Mouse (Mus musculus): ENCODE measurements around the gene Sh3d21. TPM values are rescaled to one million over a fixed set of nuclear protein-coding genes. Genes with fewer than 3 reads are reported as not detected.

Gene Sh3d21
- polyA plus RNA-seq, 1 experiment from 2014 or later = 8.4 TPM

- TF ChIP-seq EP300 (optimal IDR thresholded peaks at IDR 0.05) (no peak), CTCF (IDR thresholded peaks at IDR 0.05; ENCODE audit: low read depth) (peak; percentile 63)
- H3K4me1 ChIP-seq (replicated peaks; ENCODE audit: control insufficient read depth, insufficient read depth) = no peaks in the 10 kb centered on the region
- H3K9me3 ChIP-seq (ENCODE audit: control insufficient read depth, low read length) = no peaks in the 10 kb centered on the region
- DNase-seq (ENCODE audit: low spot score) = peak; percentile 67
- no peak overlapping the region for H3K27ac ChIP-seq (replicated peaks)
- 90% methylated on average over 6 of the region's 6 CpGs for WGBS
- H3K4me3 ChIP-seq (ENCODE audit: low read depth, low read length) = no peak overlapping the region
- no peaks in the 10 kb centered on the region for H3K36me3 ChIP-seq (ENCODE audit: control insufficient read depth, insufficient read depth, low read length)
- H3K4me2 ChIP-seq (replicated peaks; ENCODE audit: low read depth) = no peak overlapping the region
- no peak overlapping the region for H3K9ac ChIP-seq (ENCODE audit: low read length)
- no peaks in the 10 kb centered on the region for H3K27me3 ChIP-seq (ENCODE audit: control insufficient read depth, insufficient read depth, low read length)
- peak; percentile 12; the same call in 1 of the 2 replicates for ATAC-seq (ENCODE audit: low FRiP score, low TSS enrichment)
Observed at GRCm38 (mm10) chr4:126157562-126157961, 5.7 kb downstream of the Sh3d21 start.

- Histone ChIP-seq H3K27ac (replicated peaks) (no peak overlapping the region), H3K27me3 (ENCODE audit: control insufficient read depth, insufficient read depth, low read length) (no peaks in the 10 kb centered on the region), H3K9ac (ENCODE audit: low read length) (no peak overlapping the region), H3K4me1 (replicated peaks; ENCODE audit: control insufficient read depth, insufficient read depth) (no peaks in the 10 kb centered on the region), H3K4me2 (replicated peaks; ENCODE audit: low read depth) (no peak overlapping the region), H3K36me3 (ENCODE audit: control insufficient read depth, insufficient read depth, low read length) (peaks cover 3% of the 10 kb centered on the region; the same call in 1 of the 2 replicates), H3K4me3 (ENCODE audit: low read depth, low read length) (no peak overlapping the region), H3K9me3 (ENCODE audit: control insufficient read depth, low read length) (no peaks in the 10 kb centered on the region)
- DNase-seq (ENCODE audit: low spot score) = no peak
- 61% methylated on average over 5 of the region's 5 CpGs for WGBS
- ATAC-seq (ENCODE audit: low FRiP score, low TSS enrichment) = no peak
- TF ChIP-seq CTCF (IDR thresholded peaks at IDR 0.05; ENCODE audit: low read depth) = peak; percentile 77
- no peak for TF ChIP-seq EP300 (optimal IDR thresholded peaks at IDR 0.05)
Observed at GRCm38 (mm10) chr4:126156617-126157016, 6.7 kb downstream of the Sh3d21 start.

GRCm38 (mm10) chr4:126155869-126156268 is 7.4 kb downstream of the Sh3d21 start:
- H3K4me2 ChIP-seq (replicated peaks; ENCODE audit: low read depth) = no peak overlapping the region
- H3K27me3 ChIP-seq (ENCODE audit: control insufficient read depth, insufficient read depth, low read length) = no peaks in the 10 kb centered on the region
- no peaks in the 10 kb centered on the region for H3K9me3 ChIP-seq (ENCODE audit: control insufficient read depth, low read length)
- no peaks in the 10 kb centered on the region for H3K4me1 ChIP-seq (replicated peaks; ENCODE audit: control insufficient read depth, insufficient read depth)
- H3K27ac ChIP-seq (replicated peaks) = peak overlapping the region; percentile 70
- TF ChIP-seq CTCF (IDR thresholded peaks at IDR 0.05; ENCODE audit: low read depth) (no peak), EP300 (optimal IDR thresholded peaks at IDR 0.05) (no peak)
- 19% methylated on average over 2 of the region's 2 CpGs for WGBS
- no peak overlapping the region for H3K9ac ChIP-seq (ENCODE audit: low read length)
- peaks cover 3% of the 10 kb centered on the region; the same call in 1 of the 2 replicates for H3K36me3 ChIP-seq (ENCODE audit: control insufficient read depth, insufficient read depth, low read length)
- no peak overlapping the region for H3K4me3 ChIP-seq (ENCODE audit: low read depth, low read length)
- ATAC-seq (ENCODE audit: low FRiP score, low TSS enrichment) (peak; percentile 47), DNase-seq (ENCODE audit: low spot score) (no peak)

DNA sequence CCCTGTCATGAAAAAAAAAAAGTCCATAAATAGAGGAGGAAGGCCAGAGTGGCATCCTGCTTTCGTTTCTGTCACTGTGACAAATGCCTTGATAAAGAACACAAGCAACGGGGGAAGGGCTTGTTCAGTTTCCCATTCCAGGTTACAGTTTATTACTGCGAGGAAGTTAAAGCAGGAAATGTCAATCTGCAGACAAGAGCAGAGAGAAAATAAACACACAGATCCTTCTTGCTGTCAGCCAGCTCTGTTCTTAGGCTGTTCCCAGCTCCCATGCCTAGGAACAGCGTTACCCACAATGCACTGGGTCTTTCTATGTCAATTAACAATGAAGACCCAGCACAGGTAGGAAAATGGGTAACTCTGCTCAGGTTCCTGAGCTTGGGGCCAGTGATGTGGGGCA is 8.1 kb downstream of the Sh3d21 start:
- no peak overlapping the region for H3K9ac ChIP-seq (ENCODE audit: low read length)
- H3K4me2 ChIP-seq (replicated peaks; ENCODE audit: low read depth) = no peak overlapping the region
- ATAC-seq (ENCODE audit: low FRiP score, low TSS enrichment) = no peak

GRCm38 (mm10) chr4:126152864-126153263 is 10.4 kb downstream of the Sh3d21 start:
- DNase-seq (ENCODE audit: low spot score) (no peak), ATAC-seq (ENCODE audit: low FRiP score, low TSS enrichment) (no peak)
- WGBS = 64% methylated on average over 14 of the region's 14 CpGs
- Histone ChIP-seq H3K4me1 (replicated peaks; ENCODE audit: control insufficient read depth, insufficient read depth) (peaks cover 4% of the 10 kb centered on the region; the same call in 1 of the 2 replicates), H3K9me3 (ENCODE audit: control insufficient read depth, low read length) (no peaks in the 10 kb centered on the region), H3K27ac (replicated peaks) (no peak overlapping the region), H3K9ac (ENCODE audit: low read length) (no peak overlapping the region), H3K4me2 (replicated peaks; ENCODE audit: low read depth) (no peak overlapping the region), H3K36me3 (ENCODE audit: control insufficient read depth, insufficient read depth, low read length) (peaks cover 3% of the 10 kb centered on the region; the same call in 1 of the 2 replicates), H3K27me3 (ENCODE audit: control insufficient read depth, insufficient read depth, low read length) (no peaks in the 10 kb centered on the region), H3K4me3 (ENCODE audit: low read depth, low read length) (no peak overlapping the region)
- no peak for TF ChIP-seq CTCF (IDR thresholded peaks at IDR 0.05; ENCODE audit: low read depth)
- TF ChIP-seq EP300 (optimal IDR thresholded peaks at IDR 0.05) = no peak

More for the DNA sequence above, 8.1 kb downstream of the Sh3d21 start:
- H3K9me3 ChIP-seq (ENCODE audit: control insufficient read depth, low read length) = no peaks in the 10 kb centered on the region
- WGBS = 37% methylated on average over 4 of the region's 4 CpGs
- DNase-seq (ENCODE audit: low spot score) = no peak
- peaks cover 3% of the 10 kb centered on the region; the same call in 1 of the 2 replicates for H3K36me3 ChIP-seq (ENCODE audit: control insufficient read depth, insufficient read depth, low read length)
- no peak for TF ChIP-seq CTCF (IDR thresholded peaks at IDR 0.05; ENCODE audit: low read depth)
- no peak for TF ChIP-seq EP300 (optimal IDR thresholded peaks at IDR 0.05)
- no peak overlapping the region for H3K4me3 ChIP-seq (ENCODE audit: low read depth, low read length)
- H3K4me1 ChIP-seq (replicated peaks; ENCODE audit: control insufficient read depth, insufficient read depth) = no peaks in the 10 kb centered on the region
- H3K27ac ChIP-seq (replicated peaks) = peak overlapping the region; percentile 70; the same call in 1 of the 2 replicates
- no peaks in the 10 kb centered on the region for H3K27me3 ChIP-seq (ENCODE audit: control insufficient read depth, insufficient read depth, low read length)

DNA sequence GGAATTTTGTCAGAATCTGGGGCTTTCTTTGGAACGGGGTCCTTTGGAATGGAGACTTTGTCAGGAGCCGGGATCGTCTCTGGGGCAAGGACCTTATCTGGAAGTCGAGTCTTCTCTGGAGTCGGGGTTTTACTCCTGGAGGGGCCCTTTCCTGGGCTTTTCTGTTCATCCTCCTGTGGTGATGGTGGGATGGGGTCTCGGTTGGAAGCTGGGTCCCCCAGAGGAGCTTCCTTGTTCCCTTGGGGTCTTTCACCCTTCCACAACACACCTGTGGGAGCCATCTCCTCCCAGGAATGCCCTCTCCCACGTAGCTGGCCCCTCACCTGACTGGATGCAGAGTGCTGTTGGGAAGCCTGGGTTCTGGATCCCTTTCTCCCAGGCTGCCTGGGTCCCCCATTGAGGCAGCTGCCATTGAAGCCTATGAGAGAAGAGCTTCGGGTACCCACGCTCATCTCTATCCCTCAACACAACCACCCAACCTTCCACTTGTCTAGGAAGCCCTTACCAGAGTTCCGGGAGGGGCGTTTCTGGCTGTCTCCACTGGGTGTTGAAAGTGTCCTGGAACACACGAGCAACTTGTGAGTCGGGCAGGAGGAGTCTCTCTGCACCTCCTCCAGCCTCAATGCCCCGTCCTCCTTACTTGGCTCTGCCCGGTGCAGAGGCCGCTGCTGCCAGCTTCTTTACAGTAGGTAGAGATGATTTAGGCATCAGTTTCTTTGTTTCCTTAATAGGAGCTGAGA is 11.4 kb downstream of the Sh3d21 start:
- Histone ChIP-seq H3K4me1 (replicated peaks; ENCODE audit: control insufficient read depth, insufficient read depth) (peaks cover 4% of the 10 kb centered on the region; the same call in 1 of the 2 replicates), H3K9ac (ENCODE audit: low read length) (no peak overlapping the region), H3K4me2 (replicated peaks; ENCODE audit: low read depth) (no peak overlapping the region), H3K27me3 (ENCODE audit: control insufficient read depth, insufficient read depth, low read length) (no peaks in the 10 kb centered on the region), H3K36me3 (ENCODE audit: control insufficient read depth, insufficient read depth, low read length) (peaks cover 3% of the 10 kb centered on the region; the same call in 1 of the 2 replicates), H3K9me3 (ENCODE audit: control insufficient read depth, low read length) (no peaks in the 10 kb centered on the region), H3K4me3 (ENCODE audit: low read depth, low read length) (no peak overlapping the region), H3K27ac (replicated peaks) (no peak overlapping the region)
- no peak for TF ChIP-seq CTCF (IDR thresholded peaks at IDR 0.05; ENCODE audit: low read depth)
- TF ChIP-seq EP300 (optimal IDR thresholded peaks at IDR 0.05) = no peak
- 80% methylated on average over 16 of the region's 16 CpGs for WGBS
- ATAC-seq (ENCODE audit: low FRiP score, low TSS enrichment) (no peak), DNase-seq (ENCODE audit: low spot score) (no peak)

Data from stomach, postnatal 0 days (tissue).